Mouse (Mus musculus) liver, adult 2 months (tissue): ENCODE results near the gene Trim29.

Experiments used
- CTCF ChIP-seq: fragments of 200-500 bp; IDR thresholded peaks from 2 replicates; pipeline ENCODE4 v1.5.1; 2011; ENCODE audit warnings: low read depth, low read length, control low read depth
- POLR2A ChIP-seq: fragments of 200-500 bp; IDR thresholded peaks from 2 replicates; pipeline ENCODE4 v1.6.1; 2011; ENCODE audit warnings: low read length, control low read depth; ENCODE audit not compliant: insufficient read depth; ENCODE audit errors: extremely low read depth

GRCm38 (mm10) chr9:43261124-43261907 is 49.3 kb upstream of the Trim29 start:
- TF ChIP-seq CTCF (no peak), POLR2A (0 out of 2 replicates have a peak, but pooled peaks have one; percentile 31)
